Mouse (Mus musculus) lung, postnatal 0 days (tissue): ENCODE measurements around the gene Rab1a. TPM values are rescaled to one million over a fixed set of nuclear protein-coding genes. Genes with fewer than 3 reads are reported as not detected.
"Not testable (repeated sequence)": the region's sequence is repeated elsewhere in the genome, so short reads cannot be mapped to it uniquely, and the experiment has no call there.

ENCODE experiments used
- ATAC-seq: fragments of 200-750 bp; cut with Nextera tagmentation; 2 replicates; pipeline ENCODE4 v1.8.0; 2017; ENCODE audit warnings: moderate library complexity
- DNase-seq: peaks from one replicate; pipeline ENCODE4 v3.0.0-alpha.2; 2016; ENCODE audit warnings: low spot score
- H3K27ac ChIP-seq: fragments of 300-500 bp; sonication (generic); 2 replicates; pipeline ENCODE4 v1.5.1; 2014; ENCODE audit warnings: antibody characterized with exemption, mild to moderate bottlenecking, low read length, mixed read lengths
- H3K27me3 ChIP-seq: fragments of 300-500 bp; sonication (generic); replicated peaks from 2 replicates; pipeline ENCODE4 v1.6.1; 2014; ENCODE audit warnings: low read length, mixed read lengths; ENCODE audit not compliant: insufficient read depth
- H3K36me3 ChIP-seq: fragments of 300-500 bp; sonication (generic); 2 replicates; pipeline ENCODE4 v1.6.1; 2014; ENCODE audit warnings: low read length, mixed read lengths; ENCODE audit not compliant: insufficient read depth
- H3K4me1 ChIP-seq: fragments of 300-500 bp; sonication (generic); 2 replicates; pipeline ENCODE4 v1.6.1; 2014; ENCODE audit warnings: antibody characterized with exemption, low read depth, low read length, mixed read lengths; ENCODE audit not compliant: insufficient read depth
- H3K4me2 ChIP-seq: fragments of 300-500 bp; sonication (generic); replicated peaks from 2 replicates; pipeline ENCODE4 v1.6.1; 2014; ENCODE audit warnings: low read depth, mild to moderate bottlenecking, low read length, moderate library complexity, mixed read lengths
- H3K4me3 ChIP-seq: fragments of 300-500 bp; sonication (generic); 2 replicates; pipeline ENCODE4 v1.5.1; 2014; ENCODE audit warnings: low read depth, low read length
- H3K9ac ChIP-seq: fragments of 300-500 bp; sonication (generic); replicated peaks from 2 replicates; pipeline ENCODE4 v1.6.1; 2014; ENCODE audit warnings: low read depth, mild to moderate bottlenecking
- H3K9me3 ChIP-seq: fragments of 300-500 bp; sonication (generic); 2 replicates; pipeline ENCODE4 v1.6.1; 2016; ENCODE audit warnings: low read length, mixed read lengths
- CTCF ChIP-seq: IDR thresholded peaks from 2 replicates; pipeline ENCODE4 v1.5.1; 2016; ENCODE audit warnings: antibody characterized with exemption, mild to moderate bottlenecking
- EP300 ChIP-seq: IDR thresholded peaks from 2 replicates; pipeline ENCODE4 v1.6.1; 2016; ENCODE audit warnings: antibody characterized with exemption, mild to moderate bottlenecking, control low read depth
- WGBS: fragments of 180-500 bp; shearing (Covaris S2); extraction: QIAGEN DNeasy Blood & Tissue Kit; methylation state at CpG from one replicate; pipeline ENCODE4 v1.1.7; 2014; 5-methylcytosine and 5-hydroxymethylcytosine counted together
- polyA plus RNA-seq: library from polyadenylated mRNA; unstranded; fragments of >200 nt; fragmentation: Nextera tagmentation; extraction: Ambion mirVana; gene quantifications from 2 replicates; pipeline ENCODE4 v1.2.1, GENCODE M21; 2015

Gene Rab1a
- polyA plus RNA-seq, 1 experiment from 2014 or later, result 244 TPM

DNA sequence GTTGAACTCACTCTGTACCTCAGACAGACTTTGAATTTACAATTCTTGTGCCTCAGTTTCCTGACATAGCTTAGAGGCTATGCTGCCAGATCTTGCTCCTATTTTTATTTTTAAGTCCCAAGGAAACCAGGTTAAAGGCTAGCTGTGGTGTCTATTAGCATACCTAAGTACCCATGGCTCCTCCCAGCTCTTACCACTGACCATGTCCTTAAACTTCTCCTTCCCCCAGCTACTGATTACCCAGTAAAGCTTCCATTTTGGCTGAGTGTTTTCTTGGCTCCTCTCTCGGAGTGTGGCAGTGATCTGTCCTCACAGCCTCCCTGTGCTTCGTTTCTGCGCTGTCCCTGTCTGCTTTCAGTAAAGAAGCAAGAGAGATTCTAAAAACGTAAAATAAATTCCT, 35.2 kb upstream of the Rab1a start:
- no peak for DNase-seq
- Histone ChIP-seq H3K36me3 (no peaks in the 10 kb centered on the region), H3K9ac (no peak overlapping the region), H3K4me3 (no peak overlapping the region), H3K4me2 (no peak overlapping the region), H3K27me3 (no peaks in the 10 kb centered on the region), H3K27ac (no peak overlapping the region), H3K9me3 (no peaks in the 10 kb centered on the region), H3K4me1 (no peaks in the 10 kb centered on the region)
- TF ChIP-seq CTCF (no peak), EP300 (no peak)
- WGBS, result 82% methylated on average over 4 of the region's 4 CpGs
- no peak for ATAC-seq

DNA sequence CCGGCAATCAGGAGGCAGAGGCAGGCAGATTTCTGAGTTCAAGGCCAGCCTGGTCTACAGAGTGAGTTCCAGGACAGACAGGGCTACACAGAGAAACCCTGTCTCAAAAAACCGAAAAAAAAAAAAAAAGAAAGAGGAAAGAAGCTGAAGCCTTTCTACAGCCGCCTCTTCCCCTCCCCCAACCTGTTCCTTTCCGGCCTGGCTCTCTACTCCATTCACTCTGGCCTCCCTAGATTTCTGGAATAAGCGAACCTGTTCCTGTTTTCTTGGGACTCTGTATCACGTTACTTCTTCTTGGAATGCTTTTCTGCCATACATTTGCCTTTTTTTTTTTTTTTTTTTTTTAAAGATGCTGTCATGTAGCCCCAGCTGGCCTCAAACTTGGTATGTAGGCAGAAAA, 34.8 kb upstream of the Rab1a start:
- H3K36me3 ChIP-seq, H3K9me3 ChIP-seq, H3K4me3 ChIP-seq, H3K4me2 ChIP-seq, H3K4me1 ChIP-seq, H3K27me3 ChIP-seq, DNase-seq, H3K27ac ChIP-seq, H3K9ac ChIP-seq, ATAC-seq: not testable (repeated sequence)
- WGBS, result 71% methylated on average over 6 of the region's 6 CpGs

DNA sequence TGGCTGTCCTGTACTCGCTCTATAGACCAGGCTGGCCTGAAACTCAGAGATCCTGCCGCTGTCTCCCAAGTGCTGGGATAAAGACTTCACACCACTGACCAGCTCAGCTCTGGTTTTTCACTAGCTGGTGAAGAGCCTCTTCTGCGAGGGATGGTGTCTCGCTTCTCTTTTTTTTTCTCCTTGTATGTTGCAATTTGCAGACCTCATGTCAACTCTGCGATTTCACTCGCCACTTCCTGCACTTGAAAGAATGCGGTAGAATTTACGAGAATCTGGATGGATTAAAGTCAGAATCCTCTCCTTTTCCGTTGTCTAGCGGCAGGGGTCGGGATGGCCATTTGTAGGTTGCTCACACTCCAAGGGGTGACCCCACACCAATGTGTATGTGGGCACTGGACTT, 32.3 kb upstream of the Rab1a start:
- H3K4me2 ChIP-seq, result no peak overlapping the region
- H3K9ac ChIP-seq, result no peak overlapping the region
- no peak for TF ChIP-seq EP300
- no peak for TF ChIP-seq CTCF
- ATAC-seq, result no peak
- H3K4me3 ChIP-seq, result no peak overlapping the region
- no peaks in the 10 kb centered on the region for H3K27me3 ChIP-seq
- DNase-seq, result peak; percentile 42
- WGBS, result 81% methylated on average over 11 of the region's 11 CpGs
- no peaks in the 10 kb centered on the region for H3K4me1 ChIP-seq
- no peaks in the 10 kb centered on the region for H3K36me3 ChIP-seq
- no peaks in the 10 kb centered on the region for H3K9me3 ChIP-seq
- no peak overlapping the region for H3K27ac ChIP-seq

DNA sequence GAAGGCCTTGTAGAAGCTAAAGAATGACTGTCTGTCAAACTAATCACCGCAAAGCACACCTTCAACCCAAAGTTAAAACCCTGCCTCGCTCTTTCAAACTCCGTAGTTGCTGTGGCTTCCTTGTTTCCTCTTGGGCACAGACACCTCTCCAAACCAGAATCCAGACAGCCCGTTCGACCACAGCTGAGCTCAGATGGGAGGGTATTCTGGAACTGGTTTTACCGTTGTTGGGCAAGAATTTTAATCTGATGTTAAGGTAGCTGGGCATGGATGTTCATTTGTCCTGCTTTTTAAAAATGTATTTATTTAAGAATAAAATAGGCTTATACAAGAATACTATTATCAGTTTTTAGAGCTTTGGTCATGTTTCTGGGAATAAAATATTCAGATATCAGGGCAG, 14.0 kb upstream of the Rab1a start:
- DNase-seq, result no peak
- Histone ChIP-seq H3K9ac (no peak overlapping the region), H3K9me3 (no peaks in the 10 kb centered on the region), H3K36me3 (no peaks in the 10 kb centered on the region), H3K4me2 (no peak overlapping the region), H3K4me3 (no peak overlapping the region), H3K4me1 (no peaks in the 10 kb centered on the region), H3K27me3 (no peaks in the 10 kb centered on the region), H3K27ac (no peak overlapping the region)
- WGBS, result 64% methylated on average over 6 of the region's 6 CpGs
- TF ChIP-seq EP300, result no peak
- no peak for TF ChIP-seq CTCF
- ATAC-seq, result no peak

DNA sequence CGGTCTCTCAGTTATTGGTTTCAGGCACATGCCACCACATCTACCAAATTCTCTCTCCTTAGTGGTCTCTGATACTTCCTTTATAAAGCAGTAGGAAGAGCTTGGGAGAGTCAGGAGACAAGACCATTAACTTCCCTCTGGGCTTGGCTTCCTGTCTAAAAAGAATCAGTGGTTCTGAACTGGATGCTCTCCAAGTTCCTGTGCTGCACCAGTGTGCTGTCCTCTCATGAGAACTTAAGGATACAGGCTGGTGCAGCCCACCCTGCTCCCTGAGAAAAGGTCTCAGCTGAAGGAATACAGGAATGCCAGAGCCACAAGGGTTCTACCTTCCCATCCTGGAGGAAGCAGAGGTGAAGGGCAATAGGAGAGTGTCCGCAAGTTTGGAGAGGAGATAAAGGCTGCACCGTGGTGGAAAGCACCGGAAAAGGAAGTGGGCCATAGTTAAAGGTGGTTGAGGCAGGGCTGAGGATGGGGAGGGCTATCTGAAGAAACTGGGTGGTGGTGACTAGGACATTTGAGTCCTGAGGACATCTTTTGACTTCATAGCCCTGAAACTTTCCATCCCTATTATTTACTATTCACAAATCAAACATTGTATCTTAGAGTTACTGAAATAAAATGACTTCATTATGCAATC, 8.0 kb upstream of the Rab1a start:
- ATAC-seq, result peak; percentile 65
- Histone ChIP-seq H3K4me2 (no peak overlapping the region), H3K4me3 (no peak overlapping the region), H3K9ac (no peak overlapping the region), H3K4me1 (no peaks in the 10 kb centered on the region), H3K9me3 (no peaks in the 10 kb centered on the region), H3K27ac (peak overlapping the region; percentile 59), H3K36me3 (no peaks in the 10 kb centered on the region), H3K27me3 (no peaks in the 10 kb centered on the region)
- peak; percentile 56 for DNase-seq
- TF ChIP-seq EP300, result peak; percentile 33; the same call in 1 of the 2 replicates
- TF ChIP-seq CTCF, result no peak
- 73% methylated on average over 4 of the region's 4 CpGs for WGBS

DNA sequence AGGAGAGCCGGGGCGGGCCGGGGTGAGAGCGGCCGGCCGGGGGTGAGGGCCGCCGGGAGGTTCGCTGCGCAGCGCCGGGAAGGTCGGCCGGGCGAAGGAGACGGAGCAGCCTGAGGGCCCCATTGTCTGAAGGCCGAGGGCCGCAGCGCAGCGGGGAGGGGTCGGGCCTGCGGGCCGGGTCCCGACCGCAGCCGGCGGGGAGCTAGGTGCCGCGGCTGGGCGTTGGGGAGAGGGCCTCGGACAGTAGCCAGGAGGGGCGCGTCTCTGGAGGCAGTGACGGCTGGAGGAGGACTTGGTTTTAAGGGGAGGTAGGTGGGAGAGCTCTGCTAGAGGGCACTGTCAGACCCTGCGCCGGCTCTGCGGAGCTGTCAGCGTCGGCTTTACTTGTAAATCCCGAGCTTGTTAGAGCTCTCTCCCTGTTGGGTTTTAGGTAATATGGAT, 449 bp downstream of the Rab1a start:
- H3K4me2 ChIP-seq, result peak overlapping the region; percentile 62
- DNase-seq (peak; percentile 87), ATAC-seq (peak; percentile 20)
- peak overlapping the region; percentile 100 for H3K27ac ChIP-seq
- peak; percentile 30 for TF ChIP-seq CTCF
- TF ChIP-seq EP300, result no peak
- no peaks in the 10 kb centered on the region for H3K9me3 ChIP-seq
- H3K27me3 ChIP-seq, result no peaks in the 10 kb centered on the region
- peak overlapping the region; percentile 100 for H3K9ac ChIP-seq
- peaks cover 13% of the 10 kb centered on the region; the same call in 1 of the 2 replicates for H3K4me1 ChIP-seq
- peak overlapping the region; percentile 100 for H3K4me3 ChIP-seq
- no peaks in the 10 kb centered on the region for H3K36me3 ChIP-seq
- WGBS, result 2% methylated on average over 32 of the region's 40 CpGs
